Mouse (Mus musculus): Measurements from ENCODE around the gene Arhgef17.

GRCm38 (mm10) chr7:100871355-100871754, 60.6 kb downstream of the Arhgef17 start:
- TF ChIP-seq POLR2A (IDR thresholded peaks at IDR 0.05; ENCODE audit: insufficient read depth, low read depth, low read length) (no peak), CTCF (IDR thresholded peaks at IDR 0.05; ENCODE audit: insufficient read depth, low read depth, low read length) (no peak)

Data from olfactory bulb, adult 2 months (tissue).